Mouse (Mus musculus): ENCODE measurements around the gene Tmem206.

- TF ChIP-seq CTCF (IDR thresholded peaks at IDR 0.05; ENCODE audit: borderline replicate concordance, control insufficient read depth, extremely low read depth, insufficient read depth, low read length, poor library complexity) (no peak), POLR2A (IDR thresholded peaks at IDR 0.05; ENCODE audit: control insufficient read depth, extremely low read depth, insufficient read depth, low read length, poor library complexity) (no peak)
Measured at GRCm38 (mm10) chr1:191339876-191340275, 14.2 kb downstream of the Tmem206 start.

Measured in thymus, adult 2 months (tissue).